Mouse (Mus musculus): Measurements from ENCODE around the gene Tle6.

Gene Tle6

GRCm38 (mm10) chr10:81600738-81601203 is at the start of gene Tle6:
Gene Tle6, minus strand, starts transcription at chr10:81601073.
- DNase-seq (ENCODE audit: low read depth, low spot score), result peak; percentile 99

DNA sequence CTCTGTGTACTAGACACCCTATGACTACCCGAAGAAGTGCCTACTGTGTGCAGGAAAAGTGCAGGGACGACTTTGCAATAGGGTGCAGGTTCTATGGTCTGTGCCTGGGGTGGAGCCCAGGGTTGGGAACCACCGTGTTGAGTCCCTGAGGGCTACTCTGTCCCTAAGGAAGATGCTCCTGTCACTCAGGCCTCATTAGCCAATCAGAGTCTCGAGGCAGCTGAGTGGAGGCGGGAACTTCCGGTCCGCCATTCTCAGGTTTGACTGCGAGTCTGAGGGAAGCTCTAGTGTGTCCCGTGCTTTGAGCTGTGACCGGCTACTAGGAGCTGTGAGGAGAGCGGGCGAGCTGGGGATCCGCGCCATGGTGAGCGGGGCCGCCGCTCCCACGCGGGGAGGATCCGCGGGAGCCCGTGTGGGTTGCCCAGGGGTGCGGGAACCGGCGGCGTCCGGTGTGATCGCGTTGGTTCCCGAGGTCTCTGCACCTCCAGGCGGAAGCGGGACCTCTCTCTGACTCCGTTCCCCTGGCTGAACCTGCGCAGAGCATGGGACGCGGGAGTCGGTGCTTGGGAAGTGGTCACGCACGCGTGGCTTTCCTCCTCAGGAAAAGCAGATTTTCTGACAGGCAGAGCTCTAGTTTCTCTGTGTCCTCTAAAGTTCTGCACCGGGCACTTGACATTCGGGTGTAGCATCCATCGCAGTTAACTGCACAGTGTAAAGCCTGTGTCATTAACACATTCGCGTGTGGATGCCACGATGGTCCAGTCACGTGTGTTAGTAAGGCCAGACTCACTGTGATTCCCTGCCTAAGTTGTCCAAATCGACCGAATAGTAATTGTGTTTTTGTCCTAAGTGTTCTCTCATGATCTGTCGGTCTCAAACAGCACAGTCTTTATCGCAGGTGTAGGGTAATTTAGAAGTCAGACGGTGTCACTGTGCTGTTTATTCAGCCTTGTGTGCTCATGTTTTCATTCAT is 48.2 kb upstream of the Tle6 start, which contains the start of gene Gm10778:
Gene Gm10778, plus strand, starts transcription at position 257 of the 973 bp plus-strand sequence.
- peak; percentile 94 for DNase-seq (ENCODE audit: low read depth, low spot score)

DNA sequence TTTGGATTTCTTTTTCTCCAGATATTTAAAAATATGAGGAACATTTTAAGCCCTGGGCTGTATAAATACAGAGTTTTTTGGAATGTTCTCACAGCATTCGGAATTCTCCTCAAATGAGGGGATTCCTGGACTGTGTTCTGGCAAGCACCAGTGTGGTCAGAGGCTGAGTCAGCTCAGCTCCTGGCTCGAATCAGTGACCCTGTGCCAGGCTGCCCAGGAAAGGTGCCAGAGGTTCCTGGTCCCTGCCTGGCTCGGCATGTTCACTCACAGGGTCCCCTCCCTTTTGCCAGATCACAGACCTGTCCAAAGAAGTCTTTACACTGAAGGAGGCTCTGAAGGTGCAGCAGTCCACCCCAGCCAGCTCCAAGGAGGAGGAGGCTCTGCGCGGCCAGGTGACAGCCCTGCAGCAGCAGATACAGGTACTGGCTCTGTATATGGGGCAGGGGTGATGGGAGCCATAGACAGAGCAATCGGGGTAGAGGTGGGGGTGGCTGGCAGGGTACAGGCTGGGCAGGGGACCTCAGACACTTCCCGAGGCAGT is 45.2 kb upstream of the Tle6 start:
- DNase-seq (ENCODE audit: low read depth, low spot score), result no peak

GRCm38 (mm10) chr10:81645391-81645790 is 44.5 kb upstream of the Tle6 start:
- DNase-seq (ENCODE audit: low read depth, low spot score), result no peak

GRCm38 (mm10) chr10:81644716-81645115 is 43.8 kb upstream of the Tle6 start:
- no peak for DNase-seq (ENCODE audit: low read depth, low spot score)

DNA sequence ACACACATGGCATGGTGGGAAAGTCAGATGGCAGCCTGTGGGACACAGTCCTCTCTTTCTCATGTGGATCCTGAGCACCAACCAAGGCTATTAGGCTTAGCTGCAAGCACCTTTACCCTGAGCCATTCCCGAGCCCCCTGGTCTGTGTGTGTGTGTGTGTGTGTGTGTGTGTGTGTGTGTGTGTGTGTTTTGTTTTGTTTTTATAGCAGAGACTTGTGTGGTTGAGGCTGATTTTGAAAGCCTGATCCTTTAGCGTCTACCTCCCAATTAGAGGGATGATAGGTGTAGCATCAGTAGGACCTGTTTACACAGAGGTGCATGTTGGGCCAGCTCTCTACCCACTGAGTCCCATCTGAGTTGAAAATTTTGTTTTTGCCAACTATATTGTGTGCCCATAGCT is 43.3 kb upstream of the Tle6 start:
- DNase-seq (ENCODE audit: low read depth, low spot score), result no peak

- peak; percentile 98 for DNase-seq (ENCODE audit: low read depth, low spot score)
Observed at GRCm38 (mm10) chr10:81643449-81644055, 42.7 kb upstream of the Tle6 start.

- no peak for DNase-seq (ENCODE audit: low read depth, low spot score)
Observed at GRCm38 (mm10) chr10:81642648-81643448, 42.0 kb upstream of the Tle6 start.

- no peak for DNase-seq (ENCODE audit: low read depth, low spot score)
Observed at GRCm38 (mm10) chr10:81641978-81642647, 41.2 kb upstream of the Tle6 start.

DNA sequence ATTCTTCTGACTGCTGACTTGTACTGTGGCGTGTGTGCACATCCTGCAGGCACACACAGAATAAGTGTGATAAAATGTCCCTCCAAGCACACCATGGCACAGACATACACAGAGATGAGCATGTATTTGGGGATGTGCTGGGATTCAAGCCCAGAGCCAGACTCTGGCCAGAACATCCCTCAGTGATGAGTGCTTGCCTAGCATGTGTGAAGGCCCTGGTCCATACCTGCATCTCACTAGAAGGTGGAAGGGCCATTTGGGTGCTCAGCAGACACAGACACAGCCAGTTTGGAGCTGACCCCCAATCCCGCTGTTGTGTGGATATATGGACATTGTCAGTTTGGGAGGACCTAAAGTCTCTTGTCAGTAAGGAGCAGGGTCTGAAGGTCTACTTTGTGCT is 40.7 kb upstream of the Tle6 start:
- DNase-seq (ENCODE audit: low read depth, low spot score), result no peak

- peak; percentile 82 for DNase-seq (ENCODE audit: low read depth, low spot score)
Observed at GRCm38 (mm10) chr10:81640825-81641224, 40.0 kb upstream of the Tle6 start.

- DNase-seq (ENCODE audit: low read depth, low spot score), result no peak
Observed at GRCm38 (mm10) chr10:81638101-81638500, 37.2 kb upstream of the Tle6 start.

GRCm38 (mm10) chr10:81636338-81636737 is 35.5 kb upstream of the Tle6 start:
- DNase-seq (ENCODE audit: low read depth, low spot score), result peak; percentile 62

DNA sequence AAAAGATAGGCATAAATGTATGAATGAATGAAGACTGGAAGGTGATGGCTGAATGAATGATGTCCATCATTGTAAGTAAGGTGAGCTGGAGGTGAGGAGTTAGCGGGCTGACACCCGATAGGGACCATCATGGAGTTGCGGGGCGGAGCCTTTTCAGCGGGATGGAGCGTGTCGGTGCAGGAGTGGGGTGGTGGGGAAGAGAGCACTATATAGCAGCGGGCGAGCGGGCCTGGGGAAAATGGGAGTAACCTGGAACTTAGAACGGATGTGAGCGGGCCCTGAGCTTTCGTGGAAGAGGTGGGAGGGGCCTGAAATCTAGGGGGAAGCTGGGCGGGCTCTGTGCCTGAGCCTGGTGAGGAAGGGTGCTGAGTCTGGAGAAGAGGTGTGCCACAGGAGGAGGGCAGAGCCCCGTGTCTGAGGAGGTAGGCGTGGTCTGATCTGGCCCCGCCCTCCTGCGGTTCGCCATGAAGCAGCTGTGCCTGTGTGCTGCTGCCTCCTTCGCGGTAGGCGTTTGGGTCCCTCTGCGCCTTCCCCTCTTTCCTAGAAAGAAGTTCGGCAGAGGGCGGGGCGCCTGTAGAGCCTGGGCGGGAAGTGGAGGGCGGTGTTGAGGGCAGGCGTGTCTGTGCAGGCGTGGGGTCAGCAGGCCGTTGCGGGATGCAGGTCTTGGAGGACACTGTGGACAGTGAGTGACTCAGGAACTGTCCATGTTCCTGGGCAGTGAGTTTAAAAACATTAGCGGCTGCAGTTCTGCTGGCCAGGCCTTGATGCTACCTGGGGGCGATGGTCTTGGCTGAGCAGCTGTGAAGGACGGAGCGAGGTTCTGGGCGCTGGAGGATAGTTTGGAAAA is 32.6 kb upstream of the Tle6 start:
- DNase-seq (ENCODE audit: low read depth, low spot score), result peak; percentile 98

DNA sequence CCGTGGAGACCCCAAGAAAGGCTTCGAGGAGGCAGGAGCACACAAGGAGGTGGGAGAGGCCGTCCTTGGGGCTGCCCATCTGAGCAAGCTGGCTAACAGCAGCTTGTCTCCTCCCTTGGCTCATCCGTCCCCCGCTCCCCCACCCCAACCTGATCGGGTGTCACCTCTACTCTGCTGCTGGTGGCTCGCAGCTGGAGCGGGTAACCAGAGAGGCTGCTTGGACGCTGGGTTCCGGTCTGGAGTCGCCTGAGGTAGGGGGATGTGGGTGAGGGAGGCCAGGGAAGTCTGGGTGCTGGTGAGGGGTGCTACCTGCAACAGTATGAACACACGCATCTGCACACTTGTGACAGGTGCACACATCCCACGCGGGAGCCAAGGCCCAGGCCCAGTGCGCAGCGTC is 27.5 kb upstream of the Tle6 start, which contains the start of gene Ankrd24:
Gene Ankrd24, plus strand, starts transcription at position 151 of the 400 bp plus-strand sequence.
- DNase-seq (ENCODE audit: low read depth, low spot score), result no peak

DNA sequence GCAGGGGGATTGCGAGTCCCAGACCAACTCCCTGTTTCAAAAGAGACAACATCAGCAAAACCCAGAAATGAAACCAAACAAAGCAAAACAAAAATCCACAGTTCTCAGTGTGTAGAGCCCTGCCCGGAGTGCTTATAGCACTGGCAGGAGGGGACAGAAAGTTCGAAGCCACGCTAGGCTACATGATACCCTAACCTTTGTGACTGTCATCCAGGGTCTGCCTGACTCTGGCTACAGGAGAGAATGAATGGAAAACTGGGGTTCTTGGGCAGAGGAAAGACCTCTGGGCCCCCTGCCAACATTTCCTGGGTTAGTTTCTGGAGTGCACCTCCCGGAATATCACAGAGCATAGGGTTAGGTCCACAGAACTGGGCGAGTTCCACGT is 27.0 kb upstream of the Tle6 start:
- DNase-seq (ENCODE audit: low read depth, low spot score), result no peak

DNA sequence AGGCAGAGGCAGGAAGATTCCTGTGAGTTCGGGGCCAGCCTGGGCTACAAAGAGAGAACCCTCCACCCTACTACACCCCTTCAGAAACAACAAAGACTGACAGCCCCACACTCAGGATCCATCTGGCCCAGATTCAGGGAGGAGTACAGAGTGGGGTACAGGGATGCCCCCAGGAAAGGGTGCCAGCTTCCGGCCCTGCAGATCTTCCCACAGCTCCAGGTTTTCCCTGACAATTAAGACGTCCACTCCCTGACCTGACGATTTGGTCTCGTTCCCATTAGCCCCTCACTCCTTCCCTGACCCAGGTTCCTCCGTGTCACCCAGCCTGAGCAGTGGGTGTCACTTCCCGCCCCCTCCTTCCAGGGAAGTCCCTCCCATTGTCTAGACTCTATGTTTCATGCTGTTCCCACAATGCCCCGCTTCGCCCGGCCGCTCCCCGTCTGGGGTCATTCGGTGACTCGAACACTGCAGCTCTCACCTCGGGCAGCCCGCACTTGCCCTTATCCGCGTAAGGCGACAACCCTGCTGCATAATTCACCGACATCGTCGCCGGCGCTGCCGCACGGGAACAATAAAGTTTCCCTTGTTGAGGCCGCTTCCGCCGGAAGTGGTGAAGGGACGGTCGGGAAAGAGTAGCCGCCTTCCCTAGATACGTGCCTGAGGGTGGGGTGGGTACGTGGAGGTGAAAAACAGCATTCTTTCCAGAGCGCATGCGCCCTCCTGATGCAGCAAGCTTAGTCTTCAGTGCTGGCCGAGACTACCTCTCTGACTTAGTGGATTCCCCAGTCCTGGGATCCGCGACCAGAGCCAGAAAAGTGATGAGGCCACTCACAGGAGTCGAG is 26.3 kb upstream of the Tle6 start, which contains the start of gene Sirt6:
Gene Sirt6, minus strand, starts transcription at position 804 of the 842 bp plus-strand sequence.
- DNase-seq (ENCODE audit: low read depth, low spot score), result peak; percentile 98

DNA sequence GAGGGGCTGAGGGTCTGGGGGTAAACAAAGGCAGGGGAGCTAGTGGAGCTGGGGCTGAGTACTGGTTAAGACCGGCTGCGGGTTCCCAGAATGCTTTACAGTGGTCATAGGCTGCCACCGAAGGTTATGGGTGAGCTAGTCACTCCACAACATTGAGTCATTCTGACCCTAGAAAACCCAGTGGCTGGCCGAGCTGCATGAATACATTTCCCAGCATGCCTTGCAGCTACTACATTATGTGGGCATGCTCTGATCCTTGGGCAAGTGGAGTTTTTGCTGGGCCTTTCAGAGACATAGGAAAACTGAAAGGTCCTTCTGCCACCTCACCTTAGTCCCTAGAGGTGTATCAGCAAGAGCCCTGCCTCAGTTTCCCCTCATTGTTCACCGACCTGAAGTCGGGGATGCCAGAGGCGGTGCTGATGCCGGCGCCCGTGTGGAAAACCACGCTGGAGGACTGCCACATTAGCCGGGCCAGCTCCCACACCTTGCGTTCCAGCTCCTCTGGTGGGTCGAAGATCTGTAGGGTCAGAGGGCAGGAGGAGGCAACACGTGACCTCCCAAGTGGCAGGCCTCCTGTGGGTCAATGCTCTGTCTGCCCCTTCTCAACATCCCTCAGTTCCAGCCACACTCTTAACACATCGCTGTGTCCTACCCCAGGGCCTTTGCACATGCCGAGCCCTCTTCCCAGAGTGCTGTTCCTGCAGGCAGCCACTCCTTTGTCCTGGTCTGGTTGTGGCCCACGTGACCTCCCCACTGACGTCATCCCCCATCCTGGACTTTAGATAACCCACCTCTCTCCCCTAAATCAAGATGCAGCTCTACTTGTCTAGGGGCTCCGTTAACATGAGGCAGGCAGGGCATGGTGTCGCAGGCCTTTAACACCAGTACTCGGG is 25.5 kb upstream of the Tle6 start:
- DNase-seq (ENCODE audit: low read depth, low spot score), result peak; percentile 71

All from ES-CJ7 (cell line).